Mouse (Mus musculus): ENCODE data around the gene Fgd6. TPM values are rescaled to one million over a fixed set of nuclear protein-coding genes. Genes with fewer than 3 reads are reported as not detected.

Fgd6 gene
- 4.8 and 6.0 TPM in 2 replicates for polyA plus RNA-seq (2011; ENCODE audit: insufficient read length, low read depth, missing spikeins)

DNA sequence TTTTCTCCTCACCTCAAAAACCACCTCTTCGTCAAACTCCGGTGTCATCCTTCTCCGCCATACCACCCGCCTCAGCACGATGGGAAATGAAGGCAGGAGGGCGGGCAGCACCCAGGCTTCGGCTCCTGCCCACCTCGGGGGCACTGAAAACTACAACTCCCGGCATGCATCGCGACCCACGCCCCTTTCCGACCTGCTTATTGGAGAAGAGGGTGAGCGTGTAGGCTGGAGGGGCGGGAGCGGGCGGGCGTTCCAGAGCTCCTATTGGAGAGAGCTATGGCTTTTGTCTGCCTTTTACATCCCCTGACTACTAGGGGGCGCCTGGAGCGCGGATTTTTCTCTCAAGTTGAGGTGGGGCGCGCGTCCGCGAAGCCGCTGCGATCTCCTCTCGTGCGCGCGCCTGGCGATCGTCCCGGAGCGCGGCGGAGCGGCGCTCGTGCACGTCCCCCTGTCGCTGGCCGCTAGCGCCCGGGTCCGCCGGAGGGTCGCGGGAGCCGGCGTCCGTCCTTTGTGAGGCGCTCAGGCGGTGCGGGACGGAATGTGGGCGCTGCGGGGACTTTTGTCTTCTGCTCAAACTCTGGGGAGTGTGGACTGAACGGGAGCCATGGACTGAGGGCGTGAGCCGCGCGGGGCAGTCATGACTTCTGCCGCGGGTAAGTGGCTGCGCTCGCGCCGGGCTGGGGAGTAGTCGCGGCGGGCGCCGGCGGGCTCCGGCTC lies at the start of gene Fgd6, which contains the start of gene Vezt:
Gene Fgd6 (plus strand): TSS at position 344 of the 717 bp plus-strand sequence.
Gene Vezt (minus strand): TSS at position 160 of the 717 bp plus-strand sequence.
- H3K27ac ChIP-seq (ENCODE audit: insufficient read depth, low read length) = no peak within 1 kb of the TSS
- TF ChIP-seq CTCF (IDR thresholded peaks at IDR 0.05; ENCODE audit: borderline replicate concordance, insufficient read depth, low read length) = 0 out of 2 replicates have a peak, but pooled peaks have one; percentile 12
- peak; percentile 78 for TF ChIP-seq POLR2A (IDR thresholded peaks at IDR 0.05; ENCODE audit: low read depth, low read length)
- peak within 1 kb of the TSS; percentile 82 for H3K4me3 ChIP-seq (ENCODE audit: insufficient read depth, low read length)
- no peaks in the 10 kb centered on the region for H3K4me1 ChIP-seq (ENCODE audit: control insufficient read depth, insufficient read depth, low read length)

DNA sequence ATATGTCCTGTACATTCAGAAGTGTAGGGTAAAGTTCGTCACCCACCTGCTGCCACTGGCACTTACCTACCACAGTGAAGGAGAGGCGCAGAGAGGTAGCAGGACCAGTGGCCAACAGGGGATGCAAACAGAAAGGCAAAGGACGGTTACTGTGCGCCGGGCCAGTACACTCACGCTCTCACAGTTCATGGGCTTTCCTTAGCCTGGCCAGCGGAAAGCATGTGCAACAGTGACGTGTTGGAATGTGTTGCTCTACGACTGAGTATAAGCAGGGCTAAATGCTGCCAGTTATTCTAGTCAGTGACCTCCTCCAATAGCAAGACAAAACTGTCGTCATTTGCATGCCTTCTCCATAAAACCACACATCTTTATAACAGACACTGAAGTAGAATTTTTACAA lies 41.7 kb upstream of the Fgd6 start:
- H3K4me1 ChIP-seq (ENCODE audit: control insufficient read depth, insufficient read depth, low read length) = no peaks in the 10 kb centered on the region
- no peak overlapping the region for H3K27ac ChIP-seq (ENCODE audit: insufficient read depth, low read length)
- TF ChIP-seq POLR2A (IDR thresholded peaks at IDR 0.05; ENCODE audit: low read depth, low read length) (no peak), CTCF (IDR thresholded peaks at IDR 0.05; ENCODE audit: borderline replicate concordance, insufficient read depth, low read length) (no peak)
- H3K4me3 ChIP-seq (ENCODE audit: insufficient read depth, low read length) = no peak overlapping the region

DNA sequence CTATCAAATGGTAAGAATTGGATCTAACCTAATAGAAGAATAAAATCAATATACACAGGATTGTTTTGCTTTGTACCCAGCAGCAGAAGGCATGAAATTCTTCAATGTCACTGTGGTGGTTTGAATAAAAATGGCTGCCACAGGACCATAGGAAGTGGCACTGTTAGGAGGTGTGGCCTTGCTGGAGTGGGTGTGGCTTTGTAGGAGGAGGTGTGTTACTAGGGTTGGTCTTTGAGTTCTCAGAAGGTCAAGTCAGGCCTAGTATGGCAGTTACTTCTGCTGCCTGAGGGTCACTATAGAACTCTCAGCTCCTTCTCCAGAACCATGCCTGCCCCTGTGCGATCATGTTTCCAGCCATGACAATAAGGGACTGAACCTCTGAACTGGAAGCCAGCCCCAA lies 40.7 kb upstream of the Fgd6 start:
- no peak overlapping the region for H3K27ac ChIP-seq (ENCODE audit: insufficient read depth, low read length)

DNA sequence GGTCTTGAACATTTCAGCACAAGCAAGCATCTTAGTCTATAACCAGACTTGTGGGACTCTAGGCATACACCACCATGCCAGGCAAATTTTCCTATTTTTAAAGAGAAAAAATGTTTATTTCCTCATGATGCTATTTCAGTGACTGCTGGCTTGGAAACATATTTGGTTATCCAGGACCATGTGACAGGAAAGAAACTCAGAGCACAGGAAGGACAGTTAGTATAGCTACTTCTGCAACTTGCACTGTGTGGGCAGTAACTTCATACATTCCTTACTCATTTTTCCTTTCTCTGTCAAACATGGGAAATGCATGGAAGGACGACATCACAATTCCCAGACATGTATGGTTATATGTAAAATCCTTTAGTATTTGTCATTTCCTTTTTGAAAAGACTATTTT lies 36.4 kb upstream of the Fgd6 start:
- H3K4me3 ChIP-seq (ENCODE audit: insufficient read depth, low read length) = no peak overlapping the region
- H3K27ac ChIP-seq (ENCODE audit: insufficient read depth, low read length) = no peak overlapping the region
- H3K4me1 ChIP-seq (ENCODE audit: control insufficient read depth, insufficient read depth, low read length) = no peaks in the 10 kb centered on the region
- TF ChIP-seq POLR2A (IDR thresholded peaks at IDR 0.05; ENCODE audit: low read depth, low read length) (no peak), CTCF (IDR thresholded peaks at IDR 0.05; ENCODE audit: borderline replicate concordance, insufficient read depth, low read length) (no peak)

More for the DNA sequence above, 40.7 kb upstream of the Fgd6 start:
- no peaks in the 10 kb centered on the region for H3K4me1 ChIP-seq (ENCODE audit: control insufficient read depth, insufficient read depth, low read length)
- TF ChIP-seq POLR2A (IDR thresholded peaks at IDR 0.05; ENCODE audit: low read depth, low read length) (no peak), CTCF (IDR thresholded peaks at IDR 0.05; ENCODE audit: borderline replicate concordance, insufficient read depth, low read length) (no peak)
- H3K4me3 ChIP-seq (ENCODE audit: insufficient read depth, low read length) = no peak overlapping the region

DNA sequence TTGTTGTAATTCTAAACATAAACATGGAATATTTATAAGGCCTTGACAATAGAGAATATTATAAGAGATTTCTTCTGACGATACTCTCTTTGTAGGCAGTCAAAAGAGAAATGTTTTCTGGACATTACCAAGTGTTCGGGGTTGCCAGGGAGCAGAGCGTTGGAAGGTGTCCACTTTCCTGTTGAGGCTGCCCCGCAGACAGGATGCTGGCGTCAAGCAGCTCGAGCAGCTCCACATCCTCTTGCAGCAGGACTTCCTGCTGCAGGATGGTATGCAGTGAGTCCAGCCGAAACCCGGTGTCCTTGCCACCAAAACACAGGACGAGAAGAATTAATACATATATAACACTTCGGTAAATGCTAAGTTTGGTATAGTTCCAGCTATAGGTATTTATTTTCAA lies 35.6 kb upstream of the Fgd6 start:
- Histone ChIP-seq H3K4me3 (ENCODE audit: insufficient read depth, low read length) (no peak overlapping the region), H3K4me1 (ENCODE audit: control insufficient read depth, insufficient read depth, low read length) (no peaks in the 10 kb centered on the region), H3K27ac (ENCODE audit: insufficient read depth, low read length) (no peak overlapping the region)
- TF ChIP-seq CTCF (IDR thresholded peaks at IDR 0.05; ENCODE audit: borderline replicate concordance, insufficient read depth, low read length) (no peak), POLR2A (IDR thresholded peaks at IDR 0.05; ENCODE audit: low read depth, low read length) (no peak)

DNA sequence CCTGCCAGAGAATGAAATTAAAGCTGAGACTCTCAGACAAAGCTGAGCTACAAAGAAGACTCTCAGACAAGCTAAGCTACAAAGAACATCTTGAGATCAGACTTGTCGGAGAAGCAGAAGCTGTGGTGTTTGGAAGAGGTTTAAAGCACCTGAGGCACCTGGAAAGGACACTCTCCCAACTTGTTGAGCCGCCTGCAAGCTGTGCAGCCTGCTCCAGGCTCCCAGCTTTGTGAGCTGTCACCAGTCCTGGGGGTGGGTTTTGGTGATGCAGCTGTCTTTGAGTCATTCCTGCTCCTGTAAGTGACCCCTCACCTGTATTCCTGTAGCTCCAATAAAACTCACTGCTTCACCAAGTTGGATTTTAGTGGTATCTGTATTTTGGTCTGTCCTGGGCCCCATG lies 27.4 kb upstream of the Fgd6 start:
- Histone ChIP-seq H3K4me1 (ENCODE audit: control insufficient read depth, insufficient read depth, low read length) (no peaks in the 10 kb centered on the region), H3K27ac (ENCODE audit: insufficient read depth, low read length) (no peak overlapping the region), H3K4me3 (ENCODE audit: insufficient read depth, low read length) (no peak overlapping the region)
- no peak for TF ChIP-seq POLR2A (IDR thresholded peaks at IDR 0.05; ENCODE audit: low read depth, low read length)

DNA sequence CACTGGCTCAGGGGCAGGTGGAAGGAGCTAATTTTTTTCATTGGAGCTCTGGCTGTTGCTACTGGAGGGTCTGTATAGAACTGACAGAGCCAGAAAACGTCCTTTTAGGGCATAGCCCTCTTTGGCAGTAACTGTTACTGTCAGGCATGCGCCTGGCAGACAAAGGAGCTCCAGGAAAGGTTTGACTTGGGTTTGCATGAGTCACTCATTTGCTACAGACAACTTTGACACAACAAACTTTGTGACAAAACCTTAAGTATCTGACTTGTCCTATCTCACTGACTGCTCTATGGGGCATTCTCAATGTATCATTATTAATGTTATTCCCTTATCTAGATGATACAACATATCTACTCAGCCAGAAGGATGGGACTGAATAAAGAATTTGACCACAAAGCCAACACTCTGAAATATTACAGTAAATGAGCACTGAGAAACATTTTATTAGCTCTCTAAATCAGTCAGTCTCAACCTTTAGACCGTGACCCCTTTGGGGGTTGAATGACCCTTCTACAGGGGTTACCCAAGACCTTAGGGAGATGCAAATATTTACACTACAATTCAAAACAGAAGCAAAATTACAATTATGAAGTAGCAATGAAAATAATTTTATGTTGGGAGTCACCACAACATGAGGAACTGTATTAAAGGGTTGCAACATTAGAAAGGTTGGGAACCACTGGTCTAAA lies 25.7 kb upstream of the Fgd6 start:
- peaks cover 6% of the 10 kb centered on the region for H3K4me1 ChIP-seq (ENCODE audit: control insufficient read depth, insufficient read depth, low read length)
- no peak for TF ChIP-seq CTCF (IDR thresholded peaks at IDR 0.05; ENCODE audit: borderline replicate concordance, insufficient read depth, low read length)
- no peak for TF ChIP-seq POLR2A (IDR thresholded peaks at IDR 0.05; ENCODE audit: low read depth, low read length)
- H3K27ac ChIP-seq (ENCODE audit: insufficient read depth, low read length) = no peak overlapping the region
- no peak overlapping the region for H3K4me3 ChIP-seq (ENCODE audit: insufficient read depth, low read length)

DNA sequence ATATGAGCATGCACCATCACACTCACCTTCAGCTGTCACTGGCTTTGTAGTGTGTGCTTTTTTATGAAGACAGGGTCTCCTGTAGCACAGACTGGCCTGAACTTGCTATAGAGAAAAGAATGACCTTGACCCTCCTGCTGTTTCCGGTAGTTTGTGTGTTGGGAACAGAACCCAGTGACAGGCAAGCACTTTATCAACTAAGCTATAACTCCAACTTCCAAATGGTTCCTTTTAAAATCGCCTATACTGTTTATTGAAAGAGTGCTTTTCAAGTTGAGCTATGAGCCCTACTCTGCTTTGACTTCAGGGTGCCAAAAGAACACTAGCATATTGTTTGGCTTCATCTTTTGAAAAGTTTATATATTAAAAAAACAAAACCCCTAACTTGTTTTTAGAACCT lies 24.8 kb upstream of the Fgd6 start:
- peaks cover 6% of the 10 kb centered on the region for H3K4me1 ChIP-seq (ENCODE audit: control insufficient read depth, insufficient read depth, low read length)
- TF ChIP-seq POLR2A (IDR thresholded peaks at IDR 0.05; ENCODE audit: low read depth, low read length) (no peak), CTCF (IDR thresholded peaks at IDR 0.05; ENCODE audit: borderline replicate concordance, insufficient read depth, low read length) (no peak)
- H3K27ac ChIP-seq (ENCODE audit: insufficient read depth, low read length) = no peak overlapping the region
- H3K4me3 ChIP-seq (ENCODE audit: insufficient read depth, low read length) = no peak overlapping the region

DNA sequence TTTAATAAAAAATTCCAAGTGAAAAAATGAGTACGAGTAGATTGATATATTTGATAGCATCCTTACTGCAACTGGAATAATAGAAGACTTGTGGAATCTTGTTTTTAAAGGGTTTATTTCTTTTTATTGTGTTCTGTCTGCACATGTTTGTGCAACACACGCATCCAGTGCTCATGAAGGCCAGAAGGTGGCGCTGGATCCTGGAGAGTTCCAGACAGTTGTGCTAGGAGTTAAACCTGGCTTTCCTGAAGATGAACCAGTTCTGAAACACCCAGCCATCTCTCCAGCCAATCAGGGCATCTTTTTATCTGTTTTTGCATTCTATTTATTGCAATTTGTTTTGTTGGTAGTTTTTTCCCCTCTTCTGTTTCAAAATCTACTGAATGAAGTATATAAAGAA lies 22.6 kb upstream of the Fgd6 start:
- Histone ChIP-seq H3K4me1 (ENCODE audit: control insufficient read depth, insufficient read depth, low read length) (peaks cover 6% of the 10 kb centered on the region), H3K4me3 (ENCODE audit: insufficient read depth, low read length) (no peak overlapping the region), H3K27ac (ENCODE audit: insufficient read depth, low read length) (no peak overlapping the region)
- TF ChIP-seq CTCF (IDR thresholded peaks at IDR 0.05; ENCODE audit: borderline replicate concordance, insufficient read depth, low read length) (peak; percentile 75; the same call in 1 of the 2 replicates), POLR2A (IDR thresholded peaks at IDR 0.05; ENCODE audit: low read depth, low read length) (no peak)

DNA sequence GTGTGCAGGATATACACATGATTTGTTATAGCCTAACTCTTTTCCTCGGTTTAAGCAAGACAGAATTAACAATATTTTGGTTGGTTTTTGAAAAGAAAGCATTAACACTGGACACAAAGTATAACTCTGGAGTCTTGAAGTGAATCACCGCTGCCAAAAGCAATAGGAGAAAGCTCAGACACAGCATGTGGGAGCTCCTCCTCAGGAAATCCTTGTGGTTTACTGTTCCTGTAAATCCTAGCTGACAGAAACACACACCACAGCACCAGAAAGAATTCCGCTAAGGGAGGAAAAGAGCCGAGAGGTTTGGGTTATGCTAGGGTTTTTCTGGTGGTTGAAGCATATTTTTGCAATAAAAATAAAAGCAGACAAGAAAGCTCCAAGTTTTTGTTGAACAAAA lies 21.6 kb upstream of the Fgd6 start:
- peak overlapping the region; percentile 66 for H3K27ac ChIP-seq (ENCODE audit: insufficient read depth, low read length)
- H3K4me1 ChIP-seq (ENCODE audit: control insufficient read depth, insufficient read depth, low read length) = peaks cover 6% of the 10 kb centered on the region
- H3K4me3 ChIP-seq (ENCODE audit: insufficient read depth, low read length) = no peak overlapping the region
- TF ChIP-seq POLR2A (IDR thresholded peaks at IDR 0.05; ENCODE audit: low read depth, low read length) (no peak), CTCF (IDR thresholded peaks at IDR 0.05; ENCODE audit: borderline replicate concordance, insufficient read depth, low read length) (no peak)

All from embryonic fibroblast, embryonic 13.5 days (primary cell).